In the genomic region with DNA sequence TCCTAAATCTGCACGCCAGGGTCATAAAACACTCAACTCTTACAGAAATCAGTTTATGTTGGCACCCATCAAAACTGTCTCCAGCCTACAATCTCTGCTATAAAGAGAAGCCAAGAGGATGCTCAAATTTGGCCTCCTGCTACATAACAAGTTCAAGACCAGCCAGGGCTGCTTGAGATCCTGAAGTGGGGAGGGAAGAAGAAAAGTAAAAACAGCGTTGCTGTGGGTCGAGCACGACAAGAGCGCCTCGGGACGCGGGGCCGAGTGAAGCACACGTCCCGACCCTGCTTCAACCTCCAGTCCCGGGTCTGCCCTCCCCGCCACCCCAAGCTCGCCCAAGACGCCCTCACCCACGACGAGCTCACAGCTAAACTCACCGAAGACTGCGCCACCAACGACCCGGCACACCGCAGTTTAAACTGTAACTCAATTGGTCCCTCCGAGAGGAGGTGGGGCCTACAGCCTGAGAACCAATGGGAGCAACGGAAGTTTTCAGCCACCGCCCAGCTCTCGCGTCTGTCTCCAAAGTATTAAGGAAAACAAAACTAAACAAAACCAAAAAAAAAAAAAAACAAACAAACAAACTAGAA, we compare ENCODE assay signal across 8 mouse cellular contexts. TPM values are rescaled to one million over a fixed set of nuclear protein-coding genes. Genes with fewer than 3 reads are reported as not detected.
DNase-seq lines count a peak whose midpoint lies in the region; ATAC-seq and TF ChIP-seq lines count a peak whose summit lies in the region.

A gene (minus strand): TSS at position 428 of the 590 bp plus-strand sequence.

- peak within 1 kb of the TSS; percentile 54 for H3K9ac ChIP-seq in ES-Bruce4 (ENCODE audit: low read depth, poor library complexity, severe bottlenecking)
- H3K9ac ChIP-seq in forebrain, embryonic 13.5 days = peak within 1 kb of the TSS; percentile 66
- H3K9ac ChIP-seq in neural tube, embryonic 15.5 days (replicated peaks) = peak within 1 kb of the TSS; percentile 55

- no peaks in the 10 kb centered on the region for H3K27me3 ChIP-seq in ES-Bruce4 (ENCODE audit: control insufficient read depth, insufficient read depth, low read length, poor library complexity, severe bottlenecking)
- H3K27me3 ChIP-seq in forebrain, embryonic 13.5 days = no peaks in the 10 kb centered on the region
- H3K27me3 ChIP-seq in neural tube, embryonic 15.5 days (replicated peaks) = no peaks in the 10 kb centered on the region

- intact Hi-C loops in heart, postnatal 10 days (cut with DNase I) = no loop called here

- TF ChIP-seq EP300 in ES-Bruce4 (IDR thresholded peaks at IDR 0.05; ENCODE audit: insufficient read depth, low read depth, low read length) = no peak

- peak; percentile 100 for ATAC-seq in cerebellum, adult (ENCODE audit: insufficient number of reproducible peaks, low FRiP score, low TSS enrichment)
- ATAC-seq in forebrain, embryonic 13.5 days = peak; percentile 98
- peak; percentile 95 for ATAC-seq in neural tube, embryonic 15.5 days (ENCODE audit: low FRiP score)

- peak within 1 kb of the TSS; percentile 66 for H3K4me2 ChIP-seq in forebrain, embryonic 13.5 days
- H3K4me2 ChIP-seq in neural tube, embryonic 15.5 days = peak within 1 kb of the TSS; percentile 74

- 3% methylated on average over 27 of the region's 27 CpGs for WGBS in forebrain, embryonic 13.5 days
- WGBS in large intestine, adult 2 months = under 1% methylated on average over 27 of the region's 27 CpGs
- WGBS in neural tube, embryonic 15.5 days = 3% methylated on average over 27 of the region's 27 CpGs

- TF ChIP-seq POLR2A in ES-Bruce4 (IDR thresholded peaks at IDR 0.05; ENCODE audit: insufficient read depth, low read length) = peak; percentile 95

- peaks cover 18% of the 10 kb centered on the region for H3K36me3 ChIP-seq in ES-Bruce4 (ENCODE audit: control insufficient read depth, insufficient read depth, low read length, poor library complexity, severe bottlenecking)
- no peaks in the 10 kb centered on the region for H3K36me3 ChIP-seq in forebrain, embryonic 13.5 days (ENCODE audit: poor library complexity, severe bottlenecking)
- no peaks in the 10 kb centered on the region for H3K36me3 ChIP-seq in neural tube, embryonic 15.5 days

- H3K4me3 ChIP-seq in ES-Bruce4 (ENCODE audit: low read depth, low read length) = peak within 1 kb of the TSS; percentile 60
- H3K4me3 ChIP-seq in forebrain, embryonic 13.5 days = peak within 1 kb of the TSS; percentile 56
- peak within 1 kb of the TSS; percentile 63 for H3K4me3 ChIP-seq in neural tube, embryonic 15.5 days (replicated peaks)

- peak; percentile 88 for DNase-seq in heart, postnatal 10 days
- DNase-seq in large intestine, adult 2 months (ENCODE audit: low read depth, low spot score) = peak; percentile 88
- peak; percentile 90 to 91 for DNase-seq in lung, adult 18-20 months
- DNase-seq in testis, postnatal 14 days (ENCODE audit: low spot score) = peak; percentile 84

- TF ChIP-seq CTCF in ES-Bruce4 (IDR thresholded peaks at IDR 0.05; ENCODE audit: low read depth, low read length) = no peak

- H3K9me3 ChIP-seq in ES-Bruce4 (replicated peaks; ENCODE audit: control insufficient read depth, insufficient read depth, low read length, poor library complexity, severe bottlenecking) = no peaks in the 10 kb centered on the region
- H3K9me3 ChIP-seq in forebrain, embryonic 13.5 days (replicated peaks) = no peaks in the 10 kb centered on the region
- no peaks in the 10 kb centered on the region for H3K9me3 ChIP-seq in neural tube, embryonic 15.5 days (replicated peaks)

- no peaks in the 10 kb centered on the region for H3K4me1 ChIP-seq in ES-Bruce4 (ENCODE audit: control insufficient read depth, insufficient read depth, low read length)
- H3K4me1 ChIP-seq in forebrain, embryonic 13.5 days = peaks cover 5% of the 10 kb centered on the region; the same call in 1 of the 2 replicates
- peaks cover 11% of the 10 kb centered on the region for H3K4me1 ChIP-seq in neural tube, embryonic 15.5 days

- H3K27ac ChIP-seq in ES-Bruce4 (ENCODE audit: insufficient read depth, low read length) = peak within 1 kb of the TSS; percentile 77
- no peak within 1 kb of the TSS for H3K27ac ChIP-seq in forebrain, embryonic 13.5 days
- 0 out of 2 replicates have a peak within 1 kb of the TSS, but pooled peaks have one; percentile 10 for H3K27ac ChIP-seq in neural tube, embryonic 15.5 days (replicated peaks)

RNA-seq across cellular contexts. Expression of the gene that starts here (rescaled TPM):
- polyA plus RNA-seq in ES-Bruce4 (2011; ENCODE audit: insufficient read depth, insufficient read length, low read depth, missing spikeins) = 200 and 202 TPM in 2 replicates
- polyA plus RNA-seq in forebrain, embryonic 13.5 days (2015; fragmentation: Nextera tagmentation; extraction: Ambion mirVana) = 38.1 and 45.3 TPM in 2 replicates
- total RNA-seq in heart, postnatal 10 days (2021) = 10 to 100 TPM; 64.1 to 70.3 TPM
- polyA plus RNA-seq in large intestine, adult 2 months (2012; rRNA removed) = 29.5 and 34.5 TPM in 2 replicates
- polyA plus RNA-seq in neural tube, embryonic 15.5 days (2015; fragmentation: Nextera tagmentation; extraction: Ambion mirVana) = 44.3 and 52.7 TPM in 2 replicates
